8 mouse cellular contexts compared by ENCODE assay signal in genomic region chr8:72570633-72571610, GRCm38 (mm10). TPM values are rescaled to one million over a fixed set of nuclear protein-coding genes. Genes with fewer than 3 reads are reported as not detected.
DNase-seq lines count a peak whose midpoint lies in the region; ATAC-seq and TF ChIP-seq lines count a peak whose summit lies in the region.

TSS of gene Smim7 (minus strand) at chr8:72571088.

- WGBS in forebrain, embryonic 10.5 days = under 1% methylated on average over 52 of the region's 52 CpGs
- under 1% methylated on average over 52 of the region's 52 CpGs for WGBS in heart, embryonic 15.5 days
- WGBS in liver, embryonic 14.5 days (ENCODE audit: insufficient replicate concordance) = under 1% methylated on average over 52 of the region's 52 CpGs
- under 1% methylated on average over 52 of the region's 52 CpGs for WGBS in neural tube, embryonic 11.5 days
- under 1% methylated on average over 52 of the region's 52 CpGs for WGBS in stomach, postnatal 0 days

- H3K9ac ChIP-seq in heart, embryonic 15.5 days = peak within 1 kb of the TSS; percentile 72
- peak within 1 kb of the TSS; percentile 80 for H3K9ac ChIP-seq in liver, embryonic 14.5 days (replicated peaks)
- H3K9ac ChIP-seq in neural tube, embryonic 11.5 days (ENCODE audit: low read length) = peak within 1 kb of the TSS; percentile 71
- H3K9ac ChIP-seq in stomach, postnatal 0 days (ENCODE audit: low read length) = peak within 1 kb of the TSS; percentile 72

- H3K9me3 ChIP-seq in forebrain, embryonic 10.5 days = no peaks in the 10 kb centered on the region
- H3K9me3 ChIP-seq in heart, embryonic 15.5 days (replicated peaks) = no peaks in the 10 kb centered on the region
- H3K9me3 ChIP-seq in liver, embryonic 14.5 days (ENCODE audit: control insufficient read depth, low read length) = no peaks in the 10 kb centered on the region
- H3K9me3 ChIP-seq in neural tube, embryonic 11.5 days (ENCODE audit: control insufficient read depth, low read length) = no peaks in the 10 kb centered on the region
- no peaks in the 10 kb centered on the region for H3K9me3 ChIP-seq in stomach, postnatal 0 days (ENCODE audit: control insufficient read depth, low read length)

- peaks cover 38% of the 10 kb centered on the region for H3K36me3 ChIP-seq in forebrain, embryonic 10.5 days (replicated peaks)
- H3K36me3 ChIP-seq in heart, embryonic 15.5 days = peaks cover 34% of the 10 kb centered on the region
- peaks cover 15% of the 10 kb centered on the region for H3K36me3 ChIP-seq in liver, embryonic 14.5 days (replicated peaks; ENCODE audit: control insufficient read depth, insufficient read depth, low read depth)
- peaks cover 5% of the 10 kb centered on the region for H3K36me3 ChIP-seq in neural tube, embryonic 11.5 days (ENCODE audit: control insufficient read depth, insufficient read depth, low read length)
- H3K36me3 ChIP-seq in stomach, postnatal 0 days (ENCODE audit: control insufficient read depth, insufficient read depth, low read length) = peaks cover 14% of the 10 kb centered on the region

- TF ChIP-seq CTCF in liver, embryonic 14.5 days (IDR thresholded peaks at IDR 0.05; ENCODE audit: low read depth) = no peak
- TF ChIP-seq CTCF in stomach, postnatal 0 days (IDR thresholded peaks at IDR 0.05; ENCODE audit: low read depth) = no peak

- peak within 1 kb of the TSS; percentile 75 for H3K4me3 ChIP-seq in forebrain, embryonic 10.5 days
- peak within 1 kb of the TSS; percentile 62 for H3K4me3 ChIP-seq in heart, embryonic 15.5 days
- H3K4me3 ChIP-seq in liver, embryonic 14.5 days (ENCODE audit: insufficient read depth in 1 of 2, low read depth in 2 of 2, low read length in 2 of 2) = peak within 1 kb of the TSS; percentile 68 to 95
- H3K4me3 ChIP-seq in neural tube, embryonic 11.5 days (ENCODE audit: low read depth, low read length) = peak within 1 kb of the TSS; percentile 68
- H3K4me3 ChIP-seq in stomach, postnatal 0 days (ENCODE audit: low read depth, low read length) = peak within 1 kb of the TSS; percentile 63

- peak; percentile 95 to 98 for DNase-seq in CD8-positive naive resting alpha-beta T cell, adult 2 months (ENCODE audit: low read depth in 2 of 2, low spot score in 2 of 2)
- DNase-seq in c-Kit-positive CD71-negative TER-119-negative erythroid progenitor cells, embryonic 14.5 days (ENCODE audit: low read depth) = peak; percentile 98
- DNase-seq in forebrain, embryonic 10.5 days (ENCODE audit: extremely low spot score, low spot score) = peak; percentile 99
- peak; percentile 99 for DNase-seq in kidney, postnatal 25 days
- peak; percentile 96 to 99 (median 98) for DNase-seq in liver, embryonic 14.5 days (ENCODE audit: low read depth in 3 of 3, low spot score in 3 of 3)
- peak; percentile 96 for DNase-seq in neural tube, embryonic 11.5 days (ENCODE audit: low spot score)
- peak; percentile 98 for DNase-seq in stomach, postnatal 0 days (ENCODE audit: low spot score)

- peak within 1 kb of the TSS; percentile 70 for H3K4me2 ChIP-seq in heart, embryonic 15.5 days
- peak within 1 kb of the TSS; percentile 88 for H3K4me2 ChIP-seq in liver, embryonic 14.5 days (ENCODE audit: low read depth)
- peak within 1 kb of the TSS; percentile 98 for H3K4me2 ChIP-seq in neural tube, embryonic 11.5 days (ENCODE audit: low read depth)
- peak within 1 kb of the TSS; percentile 86 for H3K4me2 ChIP-seq in stomach, postnatal 0 days (replicated peaks; ENCODE audit: low read depth)

- H3K27ac ChIP-seq in forebrain, embryonic 10.5 days = peak within 1 kb of the TSS; percentile 92
- H3K27ac ChIP-seq in heart, embryonic 15.5 days = peak within 1 kb of the TSS; percentile 97
- H3K27ac ChIP-seq in liver, embryonic 14.5 days = peak within 1 kb of the TSS; percentile 87
- H3K27ac ChIP-seq in neural tube, embryonic 11.5 days (ENCODE audit: low read depth, low read length) = peak within 1 kb of the TSS; percentile 82
- H3K27ac ChIP-seq in stomach, postnatal 0 days (replicated peaks) = peak within 1 kb of the TSS; percentile 97

- no peaks in the 10 kb centered on the region for H3K27me3 ChIP-seq in forebrain, embryonic 10.5 days (ENCODE audit: poor library complexity, severe bottlenecking)
- H3K27me3 ChIP-seq in heart, embryonic 15.5 days = no peaks in the 10 kb centered on the region
- H3K27me3 ChIP-seq in liver, embryonic 14.5 days (ENCODE audit: control insufficient read depth, insufficient read depth, low read length) = no peaks in the 10 kb centered on the region; the same call in 1 of the 2 replicates
- H3K27me3 ChIP-seq in neural tube, embryonic 11.5 days (ENCODE audit: control insufficient read depth, insufficient read depth, low read length) = no peaks in the 10 kb centered on the region
- no peaks in the 10 kb centered on the region for H3K27me3 ChIP-seq in stomach, postnatal 0 days (ENCODE audit: control insufficient read depth, insufficient read depth, low read length)

- no peak for TF ChIP-seq EP300 in liver, embryonic 14.5 days (IDR thresholded peaks at IDR 0.05; ENCODE audit: low read depth)
- TF ChIP-seq EP300 in stomach, postnatal 0 days (optimal IDR thresholded peaks at IDR 0.05) = no peak

- H3K4me1 ChIP-seq in forebrain, embryonic 10.5 days = peaks cover 35% of the 10 kb centered on the region
- H3K4me1 ChIP-seq in heart, embryonic 15.5 days (replicated peaks) = peaks cover 26% of the 10 kb centered on the region
- H3K4me1 ChIP-seq in liver, embryonic 14.5 days (replicated peaks; ENCODE audit: control insufficient read depth in 2 of 2, insufficient read depth in 2 of 2, low read length in 1 of 2) = peaks cover 5 to 13% of the 10 kb centered on the region in 2 experiments
- peaks cover 3% of the 10 kb centered on the region; the same call in 1 of the 2 replicates for H3K4me1 ChIP-seq in neural tube, embryonic 11.5 days (ENCODE audit: control insufficient read depth, insufficient read depth, low read length)
- peaks cover 6% of the 10 kb centered on the region; the same call in 1 of the 2 replicates for H3K4me1 ChIP-seq in stomach, postnatal 0 days (replicated peaks; ENCODE audit: control insufficient read depth, insufficient read depth)

- peak; percentile 95 for ATAC-seq in heart, embryonic 15.5 days (replicated peaks; ENCODE audit: insufficient number of reproducible peaks, insufficient read depth, low FRiP score, low read depth)
- peak; percentile 99 for ATAC-seq in liver, embryonic 14.5 days (ENCODE audit: insufficient read depth)
- peak; percentile 97 for ATAC-seq in neural tube, embryonic 11.5 days (ENCODE audit: insufficient read depth, low FRiP score, low TSS enrichment)
- ATAC-seq in stomach, postnatal 0 days (ENCODE audit: low FRiP score, low TSS enrichment) = peak; percentile 98

RNA-seq across cellular contexts. Expression of gene Smim7, which starts in this region (rescaled TPM):
- 105 and 106 TPM in 2 replicates for polyA plus RNA-seq in forebrain, embryonic 10.5 days (2016; fragmentation: Nextera tagmentation; extraction: Ambion mirVana)
- 94.2 and 102 TPM in 2 replicates for polyA plus RNA-seq in heart, embryonic 15.5 days (2015; fragmentation: Nextera tagmentation; extraction: Ambion mirVana)
- 12.5 and 16.3 TPM in 2 replicates for polyA plus RNA-seq in liver, embryonic 14.5 days (2012; rRNA removed)
- polyA plus RNA-seq in liver, embryonic 14.5 days (2014; fragmentation: Nextera tagmentation; extraction: Ambion mirVana) = 32.2 and 33.5 TPM in 2 replicates
- polyA plus RNA-seq in neural tube, embryonic 11.5 days (2014; fragmentation: Nextera tagmentation; extraction: Ambion mirVana) = 124 and 125 TPM in 2 replicates
- polyA plus RNA-seq in stomach, postnatal 0 days (2015; fragmentation: Nextera tagmentation; extraction: Ambion mirVana) = 117 and 118 TPM in 2 replicates

Comparison
In these comparisons a context has a peak if more than half of its experiments do, and no peak if none do; other contexts are left out.
1. Peak in every context shown above with its lines: DNase-seq, ATAC-seq, H3K4me3 ChIP-seq and H3K27ac ChIP-seq.